Mouse (Mus musculus): Measurements from ENCODE around the gene Ralbp1. TPM values are rescaled to one million over a fixed set of nuclear protein-coding genes. Genes with fewer than 3 reads are reported as not detected.

The Ralbp1 gene
- polyA plus RNA-seq, 1 experiment: 12.8 TPM

DNA sequence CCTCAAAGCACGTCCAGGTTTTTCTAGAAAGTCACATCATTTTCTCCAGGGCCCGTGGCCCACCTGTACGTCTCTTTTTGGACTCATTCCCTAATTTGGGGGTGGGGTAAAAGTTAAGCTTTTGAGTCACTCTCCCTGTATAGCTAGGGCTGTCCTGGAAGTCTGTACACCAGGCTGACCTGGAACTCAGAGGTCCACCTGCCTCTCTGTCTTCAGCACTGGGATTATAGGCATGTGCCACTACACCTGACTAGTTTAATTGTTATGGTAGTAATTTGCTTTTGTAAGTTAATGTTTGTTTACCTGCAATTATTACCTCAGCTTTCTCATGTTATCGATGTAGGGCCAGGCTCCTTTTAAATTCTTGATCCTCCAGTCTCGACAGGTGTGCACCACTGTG is 63.2 kb downstream of the Ralbp1 start:
- H3K27ac ChIP-seq (ENCODE audit: control insufficient read depth, insufficient read depth, low read depth, low read length): no peak overlapping the region
- H3K4me3 ChIP-seq (ENCODE audit: control insufficient read depth, low read depth, low read length): no peak overlapping the region
- no peaks in the 10 kb centered on the region for H3K27me3 ChIP-seq (ENCODE audit: control insufficient read depth, insufficient read depth, low read length)
- no peaks in the 10 kb centered on the region for H3K4me1 ChIP-seq (ENCODE audit: control insufficient read depth, insufficient read depth, low read length)
- TF ChIP-seq CTCF (IDR thresholded peaks at IDR 0.05; ENCODE audit: control insufficient read depth, insufficient read depth, insufficient replicate concordance, low read depth, low read length) (no peak), POLR2A (IDR thresholded peaks at IDR 0.05; ENCODE audit: control insufficient read depth, low read depth, low read length) (no peak)
- peaks cover 8% of the 10 kb centered on the region for H3K36me3 ChIP-seq (ENCODE audit: control insufficient read depth, insufficient read depth, low read length)

DNA sequence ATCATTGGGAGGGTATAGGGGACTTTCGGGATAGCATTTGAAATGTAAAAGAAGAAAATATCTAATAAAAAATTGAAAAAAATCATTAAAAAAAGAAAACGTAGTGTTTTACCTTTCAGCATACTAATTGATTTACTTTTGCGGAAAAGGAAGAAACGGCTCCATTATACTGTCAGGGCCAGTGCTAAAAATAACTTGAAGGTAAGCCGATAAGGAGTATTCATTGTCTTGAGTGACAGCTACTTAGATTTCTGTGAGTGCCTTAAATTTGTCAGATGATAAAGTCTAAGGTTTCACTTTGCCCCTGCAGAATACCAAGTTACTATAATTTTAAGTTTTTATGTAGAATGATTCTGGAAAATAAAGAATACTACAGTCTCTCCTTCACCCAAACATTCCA is 65.4 kb downstream of the Ralbp1 start:
- H3K27me3 ChIP-seq (ENCODE audit: control insufficient read depth, insufficient read depth, low read length): no peaks in the 10 kb centered on the region
- no peak overlapping the region for H3K27ac ChIP-seq (ENCODE audit: control insufficient read depth, insufficient read depth, low read depth, low read length)
- H3K4me1 ChIP-seq (ENCODE audit: control insufficient read depth, insufficient read depth, low read length): no peaks in the 10 kb centered on the region
- TF ChIP-seq CTCF (IDR thresholded peaks at IDR 0.05; ENCODE audit: control insufficient read depth, insufficient read depth, insufficient replicate concordance, low read depth, low read length) (no peak), POLR2A (IDR thresholded peaks at IDR 0.05; ENCODE audit: control insufficient read depth, low read depth, low read length) (no peak)
- no peak overlapping the region for H3K4me3 ChIP-seq (ENCODE audit: control insufficient read depth, low read depth, low read length)
- peaks cover 7% of the 10 kb centered on the region for H3K36me3 ChIP-seq (ENCODE audit: control insufficient read depth, insufficient read depth, low read length)

DNA sequence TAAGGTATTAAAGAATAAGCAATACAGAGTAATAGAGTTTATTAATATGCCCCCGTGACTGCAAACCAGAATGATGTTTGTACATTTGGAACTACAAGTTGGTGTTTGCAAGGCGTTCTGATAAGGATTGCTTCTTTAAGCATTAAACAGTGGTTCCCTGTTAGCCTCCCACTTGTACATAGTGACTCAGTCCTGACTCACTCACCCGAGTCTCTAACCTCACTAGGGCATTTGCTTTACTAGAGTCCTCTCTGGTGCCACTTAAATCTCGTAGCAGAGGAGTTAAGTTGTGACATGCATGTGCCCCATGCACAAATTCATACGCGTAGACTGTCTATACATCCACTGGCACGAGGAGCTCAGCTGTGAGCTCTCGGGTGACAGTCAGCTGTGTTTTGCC is 71.8 kb downstream of the Ralbp1 start:
- TF ChIP-seq POLR2A (IDR thresholded peaks at IDR 0.05; ENCODE audit: control insufficient read depth, low read depth, low read length) (no peak), CTCF (IDR thresholded peaks at IDR 0.05; ENCODE audit: control insufficient read depth, insufficient read depth, insufficient replicate concordance, low read depth, low read length) (no peak)
- Histone ChIP-seq H3K36me3 (ENCODE audit: control insufficient read depth, insufficient read depth, low read length) (peaks cover 4% of the 10 kb centered on the region; the same call in 1 of the 2 replicates), H3K4me1 (ENCODE audit: control insufficient read depth, insufficient read depth, low read length) (no peaks in the 10 kb centered on the region), H3K4me3 (ENCODE audit: control insufficient read depth, low read depth, low read length) (no peak overlapping the region), H3K27me3 (ENCODE audit: control insufficient read depth, insufficient read depth, low read length) (no peaks in the 10 kb centered on the region), H3K27ac (ENCODE audit: control insufficient read depth, insufficient read depth, low read depth, low read length) (no peak overlapping the region)

- no peaks in the 10 kb centered on the region for H3K4me1 ChIP-seq (ENCODE audit: control insufficient read depth, insufficient read depth, low read length)
- H3K36me3 ChIP-seq (ENCODE audit: control insufficient read depth, insufficient read depth, low read length): peaks cover 4% of the 10 kb centered on the region; the same call in 1 of the 2 replicates
- TF ChIP-seq CTCF (IDR thresholded peaks at IDR 0.05; ENCODE audit: control insufficient read depth, insufficient read depth, insufficient replicate concordance, low read depth, low read length): no peak
- TF ChIP-seq POLR2A (IDR thresholded peaks at IDR 0.05; ENCODE audit: control insufficient read depth, low read depth, low read length): no peak
- H3K27me3 ChIP-seq (ENCODE audit: control insufficient read depth, insufficient read depth, low read length): no peaks in the 10 kb centered on the region
- H3K27ac ChIP-seq (ENCODE audit: control insufficient read depth, insufficient read depth, low read depth, low read length): no peak overlapping the region
- no peak overlapping the region for H3K4me3 ChIP-seq (ENCODE audit: control insufficient read depth, low read depth, low read length)
Measured at GRCm38 (mm10) chr17:65811032-65811431, 74.6 kb downstream of the Ralbp1 start.

DNA sequence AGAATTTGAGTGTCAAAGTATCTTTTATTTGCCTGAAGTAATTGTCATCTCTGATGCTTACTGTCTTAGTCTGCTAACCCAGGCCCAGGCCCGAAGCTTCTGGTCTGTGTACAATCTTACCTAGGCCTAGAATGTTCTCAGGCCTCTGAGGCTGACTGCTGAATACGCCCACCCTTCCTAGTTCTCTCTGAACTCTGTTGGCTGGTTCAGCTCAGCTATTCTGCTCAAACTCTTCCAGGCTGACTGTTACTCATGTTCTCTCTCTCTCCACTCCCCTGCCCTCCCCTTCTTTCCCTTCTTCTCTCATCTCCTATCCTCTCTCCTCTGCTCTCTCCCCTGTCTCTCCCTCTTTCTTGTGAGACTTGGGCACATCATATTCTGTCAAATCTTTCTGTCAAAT is 79.2 kb downstream of the Ralbp1 start:
- TF ChIP-seq POLR2A (IDR thresholded peaks at IDR 0.05; ENCODE audit: control insufficient read depth, low read depth, low read length): no peak
- no peak for TF ChIP-seq CTCF (IDR thresholded peaks at IDR 0.05; ENCODE audit: control insufficient read depth, insufficient read depth, insufficient replicate concordance, low read depth, low read length)
- no peaks in the 10 kb centered on the region for H3K27me3 ChIP-seq (ENCODE audit: control insufficient read depth, insufficient read depth, low read length)
- H3K27ac ChIP-seq (ENCODE audit: control insufficient read depth, insufficient read depth, low read depth, low read length): peak overlapping the region; percentile 42; the same call in 1 of the 2 replicates
- H3K4me1 ChIP-seq (ENCODE audit: control insufficient read depth, insufficient read depth, low read length): 0 out of 2 replicates have a peak, but pooled peaks cover 2% of the 10 kb centered on the region
- no peak overlapping the region for H3K4me3 ChIP-seq (ENCODE audit: control insufficient read depth, low read depth, low read length)
- peaks cover 2% of the 10 kb centered on the region; the same call in 1 of the 2 replicates for H3K36me3 ChIP-seq (ENCODE audit: control insufficient read depth, insufficient read depth, low read length)

- TF ChIP-seq POLR2A (IDR thresholded peaks at IDR 0.05; ENCODE audit: control insufficient read depth, low read depth, low read length): no peak
- 0 out of 2 replicates have a peak, but pooled peaks cover 2% of the 10 kb centered on the region for H3K4me1 ChIP-seq (ENCODE audit: control insufficient read depth, insufficient read depth, low read length)
- H3K36me3 ChIP-seq (ENCODE audit: control insufficient read depth, insufficient read depth, low read length): peaks cover 2% of the 10 kb centered on the region; the same call in 1 of the 2 replicates
- no peaks in the 10 kb centered on the region for H3K27me3 ChIP-seq (ENCODE audit: control insufficient read depth, insufficient read depth, low read length)
- no peak overlapping the region for H3K27ac ChIP-seq (ENCODE audit: control insufficient read depth, insufficient read depth, low read depth, low read length)
- H3K4me3 ChIP-seq (ENCODE audit: control insufficient read depth, low read depth, low read length): no peak overlapping the region
Measured at GRCm38 (mm10) chr17:65805966-65806365, 79.6 kb downstream of the Ralbp1 start.

GRCm38 (mm10) chr17:65802026-65802425 is 83.6 kb downstream of the Ralbp1 start:
- H3K4me1 ChIP-seq (ENCODE audit: control insufficient read depth, insufficient read depth, low read length): peaks cover 2% of the 10 kb centered on the region; the same call in 1 of the 2 replicates
- no peaks in the 10 kb centered on the region for H3K27me3 ChIP-seq (ENCODE audit: control insufficient read depth, insufficient read depth, low read length)
- no peaks in the 10 kb centered on the region; the same call in 1 of the 2 replicates for H3K36me3 ChIP-seq (ENCODE audit: control insufficient read depth, insufficient read depth, low read length)
- no peak overlapping the region for H3K27ac ChIP-seq (ENCODE audit: control insufficient read depth, insufficient read depth, low read depth, low read length)
- TF ChIP-seq POLR2A (IDR thresholded peaks at IDR 0.05; ENCODE audit: control insufficient read depth, low read depth, low read length) (no peak), CTCF (IDR thresholded peaks at IDR 0.05; ENCODE audit: control insufficient read depth, insufficient read depth, insufficient replicate concordance, low read depth, low read length) (no peak)
- H3K4me3 ChIP-seq (ENCODE audit: control insufficient read depth, low read depth, low read length): peak overlapping the region; percentile 69

DNA sequence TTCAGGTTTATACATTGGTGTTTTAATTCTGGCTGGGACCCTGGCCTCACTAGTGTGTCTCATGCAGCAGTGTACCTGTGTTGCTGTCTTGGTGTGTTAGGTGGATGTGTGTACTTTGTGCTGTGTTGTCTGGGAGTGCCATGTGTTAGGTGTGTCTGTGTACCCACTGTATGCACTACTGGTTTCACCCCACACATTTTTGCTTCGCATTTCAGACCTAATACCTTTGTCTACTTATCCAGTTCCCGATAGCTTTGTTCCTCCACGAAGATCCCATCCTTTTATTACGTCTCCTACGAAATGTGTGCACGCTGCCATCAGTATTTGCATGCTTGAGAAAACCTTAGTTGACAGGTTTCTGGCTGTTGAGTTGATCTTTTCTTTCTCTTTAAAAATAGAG is 85.1 kb downstream of the Ralbp1 start:
- peaks cover 2% of the 10 kb centered on the region; the same call in 1 of the 2 replicates for H3K4me1 ChIP-seq (ENCODE audit: control insufficient read depth, insufficient read depth, low read length)
- peak overlapping the region; percentile 51; the same call in 1 of the 2 replicates for H3K4me3 ChIP-seq (ENCODE audit: control insufficient read depth, low read depth, low read length)
- TF ChIP-seq CTCF (IDR thresholded peaks at IDR 0.05; ENCODE audit: control insufficient read depth, insufficient read depth, insufficient replicate concordance, low read depth, low read length) (no peak), POLR2A (IDR thresholded peaks at IDR 0.05; ENCODE audit: control insufficient read depth, low read depth, low read length) (no peak)
- no peaks in the 10 kb centered on the region for H3K27me3 ChIP-seq (ENCODE audit: control insufficient read depth, insufficient read depth, low read length)
- no peaks in the 10 kb centered on the region; the same call in 1 of the 2 replicates for H3K36me3 ChIP-seq (ENCODE audit: control insufficient read depth, insufficient read depth, low read length)
- H3K27ac ChIP-seq (ENCODE audit: control insufficient read depth, insufficient read depth, low read depth, low read length): no peak overlapping the region
